ENCODE assay signal across 14 mouse cellular contexts in the genomic region with DNA sequence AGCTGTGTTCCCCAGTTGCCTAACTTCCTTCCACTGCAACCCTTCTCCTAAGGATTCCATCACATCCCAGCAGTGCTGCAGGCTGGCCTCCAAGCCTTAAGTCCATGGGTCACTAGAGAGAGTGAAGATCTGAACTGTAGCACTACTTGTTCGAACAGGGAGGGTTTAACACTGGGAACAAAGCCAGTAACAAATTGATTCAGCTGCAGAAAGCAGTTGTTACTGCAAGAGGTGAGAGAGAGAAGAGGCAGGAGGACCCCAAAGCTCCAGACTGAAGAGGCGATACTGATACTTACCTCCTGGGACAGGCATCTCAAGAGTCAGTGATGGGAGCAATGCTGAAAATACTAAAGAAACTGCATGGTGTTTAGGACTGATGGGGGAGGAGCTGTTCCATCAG.
"Had no signal": no experiment of that assay in that cellular context is flagged by ENCODE, and none has a peak within 500 bp of the region (broad histone marks: within the 10 kb centered on the region; RNA-seq: fewer than 3 reads in every experiment).

No protein-coding gene starts in this region.

- H3K4me3 ChIP-seq: kidney, embryonic 15.5 days; limb, embryonic 15.5 days; megakaryocyte, embryonic 14.5 days; midbrain, embryonic 15.5 days; neural tube, embryonic 13.5 days; stomach, embryonic 15.5 days had no signal

- H3K27me3 ChIP-seq: kidney, embryonic 15.5 days; limb, embryonic 15.5 days; megakaryocyte, embryonic 14.5 days; midbrain, embryonic 15.5 days; neural tube, embryonic 13.5 days; stomach, embryonic 15.5 days had no signal

- H3K9me3 ChIP-seq: kidney, embryonic 15.5 days; limb, embryonic 15.5 days; midbrain, embryonic 15.5 days; neural tube, embryonic 13.5 days; stomach, embryonic 15.5 days had no signal

- H3K4me1 ChIP-seq: kidney, embryonic 15.5 days; megakaryocyte, embryonic 14.5 days; neural tube, embryonic 13.5 days; stomach, embryonic 15.5 days had no signal

- H3K9ac ChIP-seq: kidney, embryonic 15.5 days; limb, embryonic 15.5 days; liver, embryonic 14.5 days; midbrain, embryonic 15.5 days; neural tube, embryonic 13.5 days; stomach, embryonic 15.5 days had no signal

- ATAC-seq: intestine, embryonic 16.5 days; midbrain, embryonic 15.5 days had no signal

- H3K4me2 ChIP-seq: kidney, embryonic 15.5 days; limb, embryonic 15.5 days; midbrain, embryonic 11.5 days; midbrain, embryonic 15.5 days; neural tube, embryonic 13.5 days; stomach, embryonic 15.5 days had no signal

- DNase-seq: kidney, adult 2 months; kidney, postnatal 14 days; thymus, adult 2 months; thymus, postnatal 25 days had no signal

- H3K27ac ChIP-seq: kidney, embryonic 15.5 days; limb, embryonic 15.5 days; liver, embryonic 14.5 days; macrophage; midbrain, embryonic 15.5 days; neural tube, embryonic 13.5 days; stomach, embryonic 15.5 days had no signal

- H3K36me3 ChIP-seq: kidney, embryonic 15.5 days; limb, embryonic 15.5 days; midbrain, embryonic 15.5 days; neural tube, embryonic 13.5 days; stomach, embryonic 15.5 days had no signal
